Mouse (Mus musculus) intestine, postnatal 0 days (tissue): ENCODE measurements around the gene Dscam. TPM values are rescaled to one million over a fixed set of nuclear protein-coding genes. Genes with fewer than 3 reads are reported as not detected.

Experiments used
- ATAC-seq: fragments of 200-750 bp; cut with Nextera tagmentation; 2 replicates; pipeline ENCODE4 v1.8.0; 2017; ENCODE audit warnings: mild to moderate bottlenecking, moderate TSS enrichment, moderate library complexity
- H3K27ac ChIP-seq: fragments of 300-500 bp; sonication (generic); 2 replicates; pipeline ENCODE4 v1.5.1; 2014; ENCODE audit warnings: mild to moderate bottlenecking, low read depth, low read length, moderate library complexity
- H3K27me3 ChIP-seq: fragments of 300-500 bp; sonication (generic); replicated peaks from 2 replicates; pipeline ENCODE4 v1.6.1; 2014; ENCODE audit warnings: low read length, mixed read lengths; ENCODE audit not compliant: control insufficient read depth, insufficient read depth
- H3K36me3 ChIP-seq: fragments of 300-500 bp; sonication (generic); 2 replicates; pipeline ENCODE4 v1.6.1; 2014; ENCODE audit warnings: mild to moderate bottlenecking, moderate library complexity; ENCODE audit not compliant: control insufficient read depth, insufficient read depth
- H3K4me1 ChIP-seq: fragments of 300-500 bp; sonication (generic); replicated peaks from 2 replicates; pipeline ENCODE4 v1.6.1; 2014; ENCODE audit warnings: antibody characterized with exemption, low read length, mixed read lengths; ENCODE audit not compliant: control insufficient read depth, insufficient read depth
- H3K4me2 ChIP-seq: fragments of 300-500 bp; sonication (generic); replicated peaks from 2 replicates; pipeline ENCODE4 v1.6.1; 2014; ENCODE audit warnings: low read depth, mild to moderate bottlenecking, moderate library complexity
- H3K4me3 ChIP-seq: fragments of 300-500 bp; sonication (generic); 2 replicates; pipeline ENCODE4 v1.5.1; 2014; ENCODE audit warnings: low read depth, low read length
- H3K9ac ChIP-seq: fragments of 300-500 bp; sonication (generic); 2 replicates; pipeline ENCODE4 v1.6.1; 2014; ENCODE audit warnings: mild to moderate bottlenecking, low read depth, low read length
- H3K9me3 ChIP-seq: fragments of 300-500 bp; sonication (generic); 2 replicates; pipeline ENCODE4 v1.6.1; 2016; ENCODE audit warnings: mixed run types; ENCODE audit not compliant: control insufficient read depth
- CTCF ChIP-seq: sonication (generic); IDR thresholded peaks from 2 replicates; pipeline ENCODE4 v1.5.1; 2016; ENCODE audit warnings: low read depth, mild to moderate bottlenecking, control low read depth, antibody characterized with exemption, moderate library complexity
- WGBS: fragments of 180-500 bp; shearing (Covaris S2); extraction: QIAGEN DNeasy Blood & Tissue Kit; methylation state at CpG from one replicate; pipeline ENCODE4 v1.1.7; 2014; 5-methylcytosine and 5-hydroxymethylcytosine counted together
- polyA plus RNA-seq: library from polyadenylated mRNA; unstranded; fragments of >200 nt; fragmentation: Nextera tagmentation; extraction: Ambion mirVana; gene quantifications from 2 replicates; pipeline ENCODE4 v1.2.1, GENCODE M21; 2015

Dscam gene
- polyA plus RNA-seq, 1 experiment from 2014 or later, result 0.25 TPM

DNA sequence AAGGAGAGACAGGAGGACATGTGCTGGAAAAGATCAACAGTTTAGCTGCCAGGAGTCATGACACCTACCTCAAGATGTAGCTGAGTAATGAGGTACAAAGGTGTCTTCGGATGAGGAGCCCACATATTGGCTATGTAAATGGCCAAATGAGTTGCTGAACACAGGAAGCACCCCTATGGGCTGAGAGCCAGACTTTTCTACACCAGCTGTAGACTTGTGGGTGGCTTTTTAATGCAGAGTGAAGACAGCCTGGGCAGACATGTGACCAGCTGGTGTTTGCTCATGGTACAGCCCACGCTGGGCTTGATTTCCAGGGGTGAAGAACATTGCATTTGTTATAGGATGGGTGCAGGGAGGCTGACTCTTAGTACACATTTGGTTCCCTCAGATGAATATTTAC is 43.3 kb downstream of the Dscam start:
- no peak overlapping the region for H3K4me2 ChIP-seq
- 62% methylated on average over 2 of the region's 2 CpGs for WGBS
- H3K4me3 ChIP-seq, result no peak overlapping the region
- no peak overlapping the region for H3K27ac ChIP-seq
- H3K4me1 ChIP-seq, result no peaks in the 10 kb centered on the region
- no peak for ATAC-seq
- H3K27me3 ChIP-seq, result no peaks in the 10 kb centered on the region
- no peaks in the 10 kb centered on the region for H3K36me3 ChIP-seq
- TF ChIP-seq CTCF, result no peak
- no peak overlapping the region for H3K9ac ChIP-seq
- H3K9me3 ChIP-seq, result no peaks in the 10 kb centered on the region

DNA sequence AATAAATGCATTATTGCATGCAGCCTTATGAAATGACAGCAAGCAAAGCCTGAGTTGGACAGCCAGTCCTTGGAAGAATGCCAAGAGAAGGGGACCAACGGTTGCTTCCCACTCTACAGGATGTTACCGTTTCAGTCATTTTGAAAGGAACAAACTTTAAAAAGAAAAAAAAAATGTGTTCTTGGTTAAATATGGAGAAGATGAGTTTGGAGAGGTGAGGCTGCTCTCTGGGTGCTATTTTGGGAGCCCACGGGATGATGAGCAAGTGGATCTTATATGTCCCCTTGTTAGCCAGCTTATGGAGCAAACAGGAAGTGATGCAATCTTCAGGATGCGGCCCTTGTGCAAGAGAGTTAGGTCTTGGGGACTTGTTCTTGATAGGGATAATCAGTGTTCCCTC is 60.5 kb downstream of the Dscam start:
- Histone ChIP-seq H3K4me3 (no peak overlapping the region), H3K4me2 (no peak overlapping the region), H3K27me3 (no peaks in the 10 kb centered on the region), H3K9ac (no peak overlapping the region), H3K4me1 (no peaks in the 10 kb centered on the region), H3K9me3 (no peaks in the 10 kb centered on the region), H3K27ac (no peak overlapping the region), H3K36me3 (no peaks in the 10 kb centered on the region)
- no peak for ATAC-seq
- no peak for TF ChIP-seq CTCF
- 75% methylated on average over 4 of the region's 4 CpGs for whole genome bisulfite sequencing

DNA sequence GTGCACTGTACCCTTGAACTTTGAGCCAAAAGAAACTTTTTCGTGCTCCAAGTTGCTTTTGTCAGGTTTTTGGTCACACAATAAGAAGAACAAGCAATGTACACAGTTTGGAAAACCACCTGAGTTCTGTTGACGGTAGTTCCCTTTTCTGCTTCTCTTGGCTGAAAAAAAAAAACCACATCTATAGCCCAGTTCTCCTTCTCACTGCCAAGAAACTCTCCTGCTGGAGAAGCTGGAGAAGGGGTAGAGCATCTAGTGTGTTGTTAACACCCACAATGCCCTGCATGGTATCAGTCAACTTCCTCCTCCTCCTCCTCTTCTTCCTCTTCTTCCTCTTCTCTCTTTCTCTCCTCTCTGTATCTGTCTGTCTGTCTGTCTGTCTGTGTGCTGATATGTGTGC is 65.3 kb downstream of the Dscam start:
- 69% methylated on average over 2 of the region's 2 CpGs for WGBS

DNA sequence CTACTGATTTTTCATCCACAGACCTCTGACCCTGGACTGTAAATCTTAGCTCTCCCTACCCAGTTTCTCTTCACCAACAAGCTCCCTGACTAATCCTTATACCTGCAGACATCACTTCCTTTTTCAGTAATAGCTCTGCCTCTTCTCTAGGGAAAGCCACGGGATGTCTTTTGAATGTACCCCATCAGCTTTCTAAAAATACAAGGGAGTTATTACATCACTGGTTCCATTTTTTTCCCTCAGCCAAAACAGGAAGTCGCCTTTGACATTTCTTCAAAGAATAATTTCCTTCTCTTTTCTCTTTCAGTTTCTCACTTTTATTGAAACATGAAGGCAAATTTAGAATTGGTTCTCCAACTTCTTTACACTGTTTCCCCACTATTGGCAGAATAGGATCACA is 67.5 kb downstream of the Dscam start:
- H3K27me3 ChIP-seq, result no peaks in the 10 kb centered on the region
- WGBS, result 58% methylated on average over 2 of the region's 2 CpGs
- no peaks in the 10 kb centered on the region for H3K36me3 ChIP-seq
- H3K4me2 ChIP-seq, result no peak overlapping the region
- H3K9ac ChIP-seq, result no peak overlapping the region
- H3K9me3 ChIP-seq, result no peaks in the 10 kb centered on the region
- no peak overlapping the region for H3K4me3 ChIP-seq
- no peaks in the 10 kb centered on the region for H3K4me1 ChIP-seq
- TF ChIP-seq CTCF, result no peak
- ATAC-seq, result no peak
- no peak overlapping the region for H3K27ac ChIP-seq

More for the DNA sequence above, 65.3 kb downstream of the Dscam start:
- H3K27me3 ChIP-seq, result no peaks in the 10 kb centered on the region
- no peak overlapping the region for H3K4me2 ChIP-seq
- no peak for TF ChIP-seq CTCF
- no peaks in the 10 kb centered on the region for H3K36me3 ChIP-seq
- no peak for ATAC-seq
- no peak overlapping the region for H3K4me3 ChIP-seq
- no peak overlapping the region for H3K9ac ChIP-seq
- no peaks in the 10 kb centered on the region for H3K4me1 ChIP-seq
- H3K27ac ChIP-seq, result no peak overlapping the region
- H3K9me3 ChIP-seq, result no peaks in the 10 kb centered on the region

DNA sequence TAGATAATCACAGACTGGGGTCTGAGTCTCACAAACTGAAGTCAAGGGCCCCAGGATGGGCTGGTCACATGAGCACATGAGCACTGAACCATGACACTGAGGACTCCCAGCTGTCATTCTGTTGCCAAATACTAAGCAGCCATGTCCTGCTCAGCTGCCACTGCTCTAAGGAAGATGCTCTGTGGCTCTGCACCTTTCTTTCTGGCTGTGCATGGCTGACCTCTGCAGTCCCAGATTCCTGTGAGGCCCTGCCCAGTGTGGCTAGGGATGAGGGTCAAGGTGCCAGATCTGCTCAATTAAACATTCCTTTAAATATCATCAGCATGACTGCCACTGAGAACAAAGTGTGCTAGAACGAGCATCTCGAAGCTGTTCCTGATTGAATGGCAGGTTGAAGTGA is 70.5 kb downstream of the Dscam start:
- no peak overlapping the region for H3K9ac ChIP-seq
- no peaks in the 10 kb centered on the region for H3K27me3 ChIP-seq
- 77% methylated on average over 2 of the region's 2 CpGs for WGBS
- H3K4me3 ChIP-seq, result no peak overlapping the region
- ATAC-seq, result no peak
- no peak overlapping the region for H3K27ac ChIP-seq
- no peaks in the 10 kb centered on the region for H3K4me1 ChIP-seq
- TF ChIP-seq CTCF, result no peak
- H3K4me2 ChIP-seq, result no peak overlapping the region
- no peaks in the 10 kb centered on the region for H3K36me3 ChIP-seq
- no peaks in the 10 kb centered on the region for H3K9me3 ChIP-seq

DNA sequence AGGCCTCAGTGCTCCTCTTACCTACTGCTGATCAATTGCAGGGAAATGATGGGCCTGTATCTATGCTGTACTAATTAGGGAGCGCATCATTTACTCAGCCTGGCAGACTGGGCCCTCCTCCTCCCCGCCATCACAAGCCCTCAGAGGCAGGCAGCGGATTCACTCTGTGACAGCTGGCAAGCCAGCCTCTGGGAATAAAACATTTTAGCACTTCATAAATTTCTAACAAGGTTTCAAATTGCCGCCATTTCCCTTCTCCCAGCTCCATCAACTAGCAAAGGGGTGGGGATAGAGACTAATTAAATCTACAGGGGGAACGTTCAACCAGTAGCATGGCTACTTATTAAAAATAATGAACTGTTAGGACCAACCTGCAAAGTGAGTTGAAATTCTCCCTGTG is 72.0 kb downstream of the Dscam start:
- ATAC-seq, result no peak
- no peaks in the 10 kb centered on the region for H3K4me1 ChIP-seq
- no peak overlapping the region for H3K4me3 ChIP-seq
- H3K9me3 ChIP-seq, result no peaks in the 10 kb centered on the region
- TF ChIP-seq CTCF, result no peak
- no peak overlapping the region for H3K27ac ChIP-seq
- H3K36me3 ChIP-seq, result no peaks in the 10 kb centered on the region
- WGBS, result 81% methylated on average over 5 of the region's 5 CpGs
- no peaks in the 10 kb centered on the region for H3K27me3 ChIP-seq
- H3K9ac ChIP-seq, result no peak overlapping the region
- no peak overlapping the region for H3K4me2 ChIP-seq

DNA sequence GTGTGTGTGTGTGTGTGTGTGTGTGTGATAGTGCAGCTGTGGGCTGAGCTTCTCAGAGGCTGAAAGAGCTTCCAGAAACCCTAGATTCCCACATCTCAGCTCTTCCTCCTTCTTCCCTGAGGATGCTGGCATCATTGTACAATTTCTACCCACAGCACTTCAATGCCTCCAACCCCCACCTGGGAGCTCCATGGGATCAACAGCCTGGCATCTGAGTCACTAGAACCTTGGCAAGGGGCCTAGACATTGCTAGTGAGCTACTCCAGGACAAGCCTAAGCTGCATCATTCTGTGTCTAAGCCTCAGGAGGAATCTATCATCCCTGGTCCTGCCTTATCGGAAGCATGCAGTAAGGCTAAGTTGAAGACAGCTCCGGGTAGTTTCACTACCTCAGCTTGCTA is 73.8 kb downstream of the Dscam start:
- H3K4me2 ChIP-seq, result no peak overlapping the region
- no peak overlapping the region for H3K27ac ChIP-seq
- no peaks in the 10 kb centered on the region for H3K4me1 ChIP-seq
- H3K27me3 ChIP-seq, result no peaks in the 10 kb centered on the region
- WGBS, result 85% methylated on average over 2 of the region's 2 CpGs
- H3K4me3 ChIP-seq, result no peak overlapping the region
- no peak for TF ChIP-seq CTCF
- H3K9me3 ChIP-seq, result no peaks in the 10 kb centered on the region
- no peaks in the 10 kb centered on the region for H3K36me3 ChIP-seq
- ATAC-seq, result no peak
- H3K9ac ChIP-seq, result no peak overlapping the region
